Mouse (Mus musculus) kidney, postnatal 36 days (tissue): ENCODE measurements at regions not wholly inside any gene's neighbourhood (a gene's known extent, or its start where the extent isn't known, plus 50 kb on each side); places are given as distances from the start of the nearest gene placed in this dataset.
"Not testable (repeated sequence)": the region's sequence is repeated elsewhere in the genome, so short reads cannot be mapped to it uniquely, and the experiment has no call there.

Experiments
- DNase-seq, 2 experiments: peaks; one replicate each; pipeline ENCODE4 v3.0.0; 2021 to 2022; ENCODE audit warnings: mixed read lengths in 2 of 2

- no peak for DNase-seq
Measured at GRCm38 (mm10) chr12:11518379-11518778, 62.5 kb downstream of the Rad51ap2 start.

- DNase-seq = no peak
Measured at GRCm38 (mm10) chr12:11562891-11563290, 107.0 kb downstream of the Rad51ap2 start.

- no peak for DNase-seq
Measured at GRCm38 (mm10) chr12:11570160-11570559, 114.3 kb downstream of the Rad51ap2 start.

DNA sequence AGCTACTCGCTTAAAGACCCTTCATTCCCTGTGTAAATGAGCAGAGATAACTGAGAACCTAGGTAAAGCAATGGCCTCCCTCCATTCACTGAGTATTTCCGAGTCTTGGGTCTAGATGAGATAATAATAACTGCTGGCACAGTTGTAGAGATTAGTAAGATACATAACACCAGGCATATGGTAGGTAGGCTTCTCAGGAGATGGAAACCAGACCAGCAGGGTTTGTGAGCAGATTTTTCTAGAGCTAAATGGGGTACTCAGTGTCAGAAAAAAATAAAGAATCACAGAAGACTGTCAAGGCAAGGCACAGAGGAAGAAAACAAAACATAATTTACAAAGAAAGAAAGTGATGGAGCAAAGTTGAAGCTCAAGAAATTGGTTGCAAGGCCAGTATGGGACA is 148.1 kb downstream of the Rad51ap2 start:
- DNase-seq = no peak

DNA sequence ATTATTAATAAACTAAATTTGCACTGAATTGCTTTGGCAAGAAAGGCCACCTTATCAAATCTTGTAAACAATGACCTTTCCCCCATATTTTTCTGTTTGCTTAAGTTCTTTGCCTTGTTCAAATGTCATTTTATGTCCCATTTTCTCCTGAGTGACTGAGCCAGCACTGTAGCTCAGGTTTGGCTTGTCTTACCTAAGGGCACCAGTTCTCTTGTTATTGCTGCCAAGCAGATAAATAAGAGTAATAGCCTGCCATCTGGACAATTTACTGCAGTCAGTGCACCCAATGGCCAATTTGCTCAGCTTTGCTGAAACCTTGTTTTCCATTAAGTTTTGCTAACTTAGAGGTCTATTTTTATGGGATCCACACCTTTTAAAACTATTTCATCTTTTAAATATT is 152.9 kb downstream of the Rad51ap2 start:
- DNase-seq = no peak

- no peak for DNase-seq
Measured at GRCm38 (mm10) chr12:11611656-11612055, 155.8 kb downstream of the Rad51ap2 start.

DNA sequence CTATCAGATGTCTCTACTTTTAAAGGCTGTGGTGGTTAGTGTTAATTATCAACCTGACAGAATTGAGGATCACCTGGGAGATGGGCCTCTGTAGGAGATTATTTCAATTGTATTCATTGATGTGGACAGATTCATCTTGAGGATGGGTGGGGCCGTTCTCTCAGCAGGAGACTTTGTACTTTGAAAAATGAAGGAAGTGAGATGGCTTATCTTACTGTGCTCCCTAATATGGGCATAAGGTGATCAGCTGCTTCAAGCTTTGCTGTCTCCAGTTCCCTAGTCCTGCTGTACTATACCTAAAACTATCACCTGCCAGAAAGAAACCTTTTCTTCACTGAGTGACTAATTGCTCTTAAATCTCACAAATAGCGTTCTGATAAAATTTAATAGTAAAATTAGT is 159.4 kb downstream of the Rad51ap2 start:
- DNase-seq = no peak

DNA sequence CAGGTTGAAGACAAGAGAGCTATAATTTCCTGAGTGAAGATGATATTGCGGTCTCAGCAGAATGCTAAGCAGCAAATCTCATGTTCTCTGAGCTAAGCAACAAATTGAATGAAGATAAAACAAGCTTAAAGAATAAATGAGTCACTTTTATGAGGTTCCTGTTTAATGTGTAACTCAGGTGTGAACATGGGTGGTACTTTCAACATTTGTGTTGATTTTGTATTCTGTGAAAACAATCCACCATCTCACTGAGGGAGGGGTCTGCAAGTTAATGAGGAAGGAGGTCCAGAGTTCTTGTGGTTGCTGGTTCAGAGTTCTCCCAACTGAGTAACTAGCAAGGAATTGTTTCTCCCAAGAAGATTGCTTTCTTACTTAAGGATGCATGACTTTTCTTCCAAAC is 167.7 kb downstream of the Rad51ap2 start:
- peak; percentile 4 to 36 for DNase-seq

DNA sequence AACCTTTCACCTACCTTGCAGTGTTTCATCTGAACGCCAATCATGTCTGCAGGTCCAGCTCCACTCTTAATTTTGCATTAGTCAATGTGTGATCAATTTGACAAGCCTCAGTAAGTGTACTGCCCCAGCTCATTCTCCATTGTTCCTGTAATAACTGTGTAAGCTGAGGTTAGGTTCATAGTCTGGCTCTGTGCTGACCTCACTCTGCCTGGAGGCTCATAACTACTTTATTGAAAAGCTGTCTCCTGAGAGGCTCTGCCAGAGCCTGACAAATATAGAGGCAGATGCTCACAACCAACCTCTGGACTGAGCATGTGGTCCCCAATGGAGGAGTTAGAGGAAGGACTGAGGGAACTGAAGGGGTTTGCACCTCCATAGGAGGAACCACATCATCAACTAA is 174.3 kb downstream of the Rad51ap2 start:
- no peak for DNase-seq

GRCm38 (mm10) chr12:11631790-11632189 is 175.9 kb downstream of the Rad51ap2 start:
- no peak for DNase-seq

- no peak for DNase-seq
Measured at GRCm38 (mm10) chr12:11673281-11673680, 217.4 kb downstream of the Rad51ap2 start.

GRCm38 (mm10) chr12:11694797-11695196 is 238.9 kb downstream of the Rad51ap2 start:
- DNase-seq = no peak

DNA sequence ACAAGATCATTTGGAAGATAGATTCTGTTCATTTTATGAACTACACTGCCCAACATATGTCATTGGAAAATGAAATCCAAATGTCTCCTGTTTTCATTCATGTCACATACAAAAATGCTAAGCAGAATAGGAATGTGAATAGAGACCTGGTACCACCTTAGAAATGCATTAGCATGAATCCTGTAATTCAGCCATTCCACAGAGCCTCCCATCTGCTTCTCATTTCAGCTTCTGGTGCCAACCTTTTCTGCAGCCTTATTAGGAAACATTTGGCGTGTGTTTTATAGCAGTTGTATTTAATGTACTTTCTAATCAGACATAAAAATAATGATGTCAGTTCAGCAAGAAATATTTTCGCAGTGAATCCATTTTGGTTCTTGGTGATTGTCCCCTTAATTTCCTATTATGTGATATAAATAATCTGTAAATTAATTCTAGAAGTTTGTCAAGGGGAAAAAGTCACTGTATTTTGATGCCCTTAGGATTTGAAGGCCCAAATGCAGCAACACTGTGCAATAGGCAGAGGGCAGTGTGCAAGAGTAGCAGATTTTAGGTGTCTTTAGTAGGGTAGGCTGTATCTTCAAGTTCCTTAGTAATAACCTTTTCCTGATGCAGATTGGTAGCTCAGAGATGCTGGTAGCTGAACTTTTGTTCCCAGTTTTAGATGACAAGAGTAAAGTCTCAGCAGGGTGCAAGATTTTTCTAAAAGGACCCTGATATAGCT is 253.2 kb downstream of the Rad51ap2 start:
- DNase-seq = no peak

GRCm38 (mm10) chr12:11717633-11718032 is 261.8 kb downstream of the Rad51ap2 start:
- peak; percentile 3 to 46 for DNase-seq

- no peak for DNase-seq
Measured at GRCm38 (mm10) chr12:11751471-11751870, 295.6 kb downstream of the Rad51ap2 start.

DNA sequence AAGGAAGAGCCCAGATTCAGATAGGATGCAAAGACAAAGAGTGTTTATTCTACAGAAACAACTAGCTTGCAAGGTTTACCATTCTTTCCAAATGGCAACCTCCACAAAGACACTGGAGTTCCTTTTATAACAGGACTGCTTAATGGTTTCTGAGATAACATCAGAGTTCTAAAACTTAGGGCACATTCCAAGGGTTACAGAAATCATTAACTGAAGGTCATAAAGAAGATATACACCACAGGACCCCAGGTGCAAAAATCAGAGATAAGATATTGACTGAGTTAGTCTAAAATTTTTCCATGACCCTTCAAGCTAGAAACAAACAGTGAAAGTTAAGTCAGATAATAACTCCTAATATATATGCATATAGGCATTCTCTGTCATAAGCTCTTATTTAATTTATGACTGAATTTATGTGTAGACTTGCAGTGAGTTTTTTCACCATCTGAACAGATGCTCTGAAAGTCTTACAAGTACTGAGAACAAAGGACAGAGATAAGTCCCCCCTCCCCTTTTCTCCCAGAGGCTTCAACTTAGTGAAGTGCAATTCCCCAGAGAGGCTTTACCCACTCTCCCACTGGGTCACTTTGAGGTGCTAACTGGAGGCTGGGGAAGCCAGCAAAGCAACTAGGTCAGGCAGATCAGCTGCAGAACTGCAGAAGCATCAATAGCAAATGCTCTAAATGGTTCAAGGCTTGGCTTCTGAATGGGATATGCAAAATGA is 298.5 kb downstream of the Rad51ap2 start:
- DNase-seq = no peak

DNA sequence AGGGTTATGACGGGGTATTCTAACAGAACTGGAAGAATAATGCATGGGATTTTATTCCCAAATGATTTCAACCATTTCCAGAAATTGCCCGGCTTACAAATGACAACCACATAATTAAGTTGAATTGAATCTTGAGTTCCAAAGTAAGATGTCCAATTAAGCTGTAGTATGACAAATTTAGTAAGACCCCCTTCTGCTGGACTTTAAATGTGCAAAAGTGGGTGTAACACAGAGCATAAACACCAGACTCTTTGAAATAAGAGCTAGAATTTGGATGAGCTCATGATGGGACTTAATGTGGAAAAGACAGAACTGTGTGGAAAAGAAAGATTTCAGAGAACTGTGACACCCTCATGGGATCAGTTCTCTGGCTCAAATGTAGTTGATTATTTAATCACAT is 346.4 kb downstream of the Rad51ap2 start:
- no peak for DNase-seq

- no peak for DNase-seq
Measured at GRCm38 (mm10) chr12:11803162-11803561, 347.3 kb downstream of the Rad51ap2 start.

DNA sequence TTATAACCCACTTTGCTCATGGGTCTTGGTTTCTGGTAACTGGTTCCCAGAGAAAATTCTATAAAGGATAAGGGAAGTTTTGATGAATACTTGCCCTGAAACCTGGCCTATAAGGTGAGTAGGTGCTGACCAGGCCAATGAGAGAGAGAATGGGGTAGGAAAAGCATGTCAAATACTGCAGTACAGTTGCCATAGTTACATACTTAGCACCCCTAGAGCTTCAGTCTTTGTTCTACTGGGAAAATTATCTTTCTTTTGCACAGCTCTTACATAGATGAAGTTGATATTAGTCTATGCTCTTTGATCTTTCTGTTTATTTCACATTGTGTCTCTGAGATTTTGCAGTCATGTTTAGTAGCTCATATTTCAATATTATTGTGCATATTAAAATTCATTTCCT is 373.8 kb downstream of the Rad51ap2 start:
- no peak for DNase-seq

DNA sequence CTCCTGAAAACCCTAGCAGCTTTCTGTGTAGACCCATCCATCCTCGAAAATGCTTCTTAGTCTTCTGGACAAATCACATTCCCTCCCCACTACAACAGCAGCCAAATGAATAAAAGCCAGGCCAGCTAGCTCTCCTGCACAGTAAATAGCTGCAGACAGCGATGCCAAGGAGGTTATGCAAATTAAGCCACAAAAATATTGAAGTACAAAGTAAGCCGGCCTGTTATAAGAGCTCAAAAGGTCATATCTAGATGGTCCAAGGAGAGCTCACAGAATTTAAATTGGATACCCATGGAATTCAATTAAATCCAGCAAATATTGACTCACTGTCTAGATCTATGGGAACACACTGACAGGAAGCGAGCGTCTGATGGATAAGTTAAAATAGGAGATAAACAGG is 375.4 kb downstream of the Rad51ap2 start:
- no peak for DNase-seq

- no peak for DNase-seq
Measured at GRCm38 (mm10) chr12:11837819-11838472, 382.1 kb downstream of the Rad51ap2 start.

- DNase-seq = no peak
Measured at GRCm38 (mm10) chr12:11851034-11851433, 395.2 kb downstream of the Rad51ap2 start.

GRCm38 (mm10) chr12:11881809-11882208 is 380.1 kb upstream of the Fam49a start:
- not testable (repeated sequence) for DNase-seq

- no peak for DNase-seq
Measured at GRCm38 (mm10) chr12:11887291-11887690, 374.6 kb upstream of the Fam49a start.
